Mouse (Mus musculus): ENCODE data around the gene Mea1. TPM values are rescaled to one million over a fixed set of nuclear protein-coding genes. Genes with fewer than 3 reads are reported as not detected.

Gene Mea1
- polyA plus RNA-seq, 1 experiment = 55.7 TPM

DNA sequence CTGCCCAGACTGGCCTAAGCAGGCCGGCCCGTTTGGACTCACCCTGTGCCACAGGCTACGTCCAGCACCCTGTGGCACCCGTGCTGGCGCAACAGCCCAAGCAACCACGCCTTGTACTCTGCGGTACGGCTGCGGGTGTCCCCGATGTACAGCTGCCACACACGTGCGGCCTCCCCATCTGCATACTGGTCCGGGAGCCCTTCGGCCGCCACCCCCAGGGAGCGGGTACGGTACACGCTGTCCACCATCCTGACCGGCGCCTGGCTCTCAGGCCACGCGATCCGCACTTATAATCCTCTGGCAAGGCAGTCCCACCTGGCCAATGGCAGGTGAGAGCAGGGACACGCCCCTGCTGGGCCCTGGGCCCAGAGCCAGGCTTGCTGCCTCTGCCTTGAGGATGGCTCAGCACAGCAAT lies 50.3 kb downstream of the Mea1 start, which contains the start of gene Gnmt:
Gnmt (minus strand) TSS at position 265 of the 415 bp plus-strand sequence.
- DNase-seq = no peak
- H3K27me3 ChIP-seq (ENCODE audit: control insufficient read depth, insufficient read depth, low read length) = no peaks in the 10 kb centered on the region
- no peaks in the 10 kb centered on the region for H3K36me3 ChIP-seq (ENCODE audit: control insufficient read depth, insufficient read depth, low read length)
- 65% methylated on average over 24 of the region's 24 CpGs for WGBS
- H3K27ac ChIP-seq (ENCODE audit: control insufficient read depth, insufficient read depth, low read length) = no peak within 1 kb of the TSS
- no peaks in the 10 kb centered on the region for H3K4me1 ChIP-seq (replicated peaks; ENCODE audit: control insufficient read depth, insufficient read depth, low read length)
- TF ChIP-seq POLR2A (IDR thresholded peaks at IDR 0.05; ENCODE audit: control insufficient read depth, extremely low read depth, insufficient read depth, low read length, poor library complexity) = no peak
- no peak for TF ChIP-seq CTCF (IDR thresholded peaks at IDR 0.05; ENCODE audit: borderline replicate concordance, control insufficient read depth, extremely low read depth, insufficient read depth, low read length, poor library complexity)
- no peak within 1 kb of the TSS for H3K4me3 ChIP-seq (ENCODE audit: control insufficient read depth, insufficient read depth, low read length)

Other genes starting within 250 kb of the Mea1 start
- gene Crip3, start 249.9 kb upstream of the Mea1 start, polyA plus RNA-seq (2012; rRNA removed) = 348 and 429 TPM in 2 replicates
- 1.2 and 3.3 TPM in 2 replicates for gene Slc22a7, start 240.3 kb upstream of the Mea1 start, polyA plus RNA-seq (2012; rRNA removed)
- 1.0 and 1.1 TPM in 2 replicates for gene Ttbk1, start 191.1 kb upstream of the Mea1 start, polyA plus RNA-seq (2012; rRNA removed)
- gene Dnph1, start 182.1 kb upstream of the Mea1 start, polyA plus RNA-seq (2012; rRNA removed) = 14.0 and 17.7 TPM in 2 replicates
- 21.8 and 22.0 TPM in 2 replicates for gene Cul9, start 132.4 kb upstream of the Mea1 start, polyA plus RNA-seq (2012; rRNA removed)
- 297 and 310 TPM in 2 replicates for gene Srf, start 122.6 kb upstream of the Mea1 start, polyA plus RNA-seq (2012; rRNA removed)
- 11.9 and 15.8 TPM in 2 replicates for gene Ptk7, start 49.3 kb upstream of the Mea1 start, polyA plus RNA-seq (2012; rRNA removed)
- 22.6 and 24.0 TPM in 2 replicates for gene Klc4, start 32.8 kb upstream of the Mea1 start, polyA plus RNA-seq (2012; rRNA removed)
- gene Mrpl2, start 32.6 kb upstream of the Mea1 start, polyA plus RNA-seq (2012; rRNA removed) = 68.3 and 91.0 TPM in 2 replicates
- gene Cul7, start 28.5 kb upstream of the Mea1 start, polyA plus RNA-seq (2012; rRNA removed) = 47.9 and 50.1 TPM in 2 replicates
- gene Rrp36, start 4.4 kb upstream of the Mea1 start, polyA plus RNA-seq (2012; rRNA removed) = 43.8 and 47.8 TPM in 2 replicates
- 116 and 124 TPM in 2 replicates for gene Klhdc3, start 2.1 kb downstream of the Mea1 start, polyA plus RNA-seq (2012; rRNA removed)
- 113 and 117 TPM in 2 replicates for gene Ppp2r5d, start 26.3 kb downstream of the Mea1 start, polyA plus RNA-seq (2012; rRNA removed)
- gene Pex6, start 32.7 kb downstream of the Mea1 start, polyA plus RNA-seq (2012; rRNA removed) = 105 and 113 TPM in 2 replicates
- 4.4 and 10.6 TPM in 2 replicates for gene Gnmt, start 50.4 kb downstream of the Mea1 start, polyA plus RNA-seq (2012; rRNA removed)
- 61.5 and 67.1 TPM in 2 replicates for gene Cnpy3, start 73.4 kb downstream of the Mea1 start, polyA plus RNA-seq (2012; rRNA removed)
- 126 and 163 TPM in 2 replicates for gene Ptcra, start 84.9 kb downstream of the Mea1 start, polyA plus RNA-seq (2012; rRNA removed)
- 106 TPM in 2 replicates for gene 2310039H08Rik, start 93.8 kb downstream of the Mea1 start, polyA plus RNA-seq (2012; rRNA removed)
- gene Rpl7l1, start 103.9 kb downstream of the Mea1 start, polyA plus RNA-seq (2012; rRNA removed) = 30.7 and 33.8 TPM in 2 replicates
- 19.3 and 28.1 TPM in 2 replicates for gene Bicral, start 179.7 kb downstream of the Mea1 start, polyA plus RNA-seq (2012; rRNA removed)
- 23.7 and 28.5 TPM in 2 replicates for gene Tbcc, start 211.9 kb downstream of the Mea1 start, polyA plus RNA-seq (2012; rRNA removed)
- gene Prph2, start 231.7 kb downstream of the Mea1 start, polyA plus RNA-seq (2012; rRNA removed) = 0.09 and 0.15 TPM in 2 replicates